Mouse (Mus musculus) thymus, adult 18-20 months (tissue): ENCODE results near the gene Cep55.

Source experiments
- DNase-seq, 2 experiments: peaks; one replicate each; pipeline ENCODE4 v3.0.0; 2022; ENCODE audit warnings: mixed read lengths in 2 of 2

Gene Cep55

GRCm38 (mm10) chr19:38109506-38110242 lies 54.9 kb downstream of the Cep55 start:
- DNase-seq = no peak

GRCm38 (mm10) chr19:38111056-38111455 lies 56.2 kb downstream of the Cep55 start:
- no peak for DNase-seq

GRCm38 (mm10) chr19:38112575-38112974 lies 57.8 kb downstream of the Cep55 start:
- no peak for DNase-seq

- DNase-seq = no peak
Observed at GRCm38 (mm10) chr19:38114834-38115491, 60.2 kb downstream of the Cep55 start.

GRCm38 (mm10) chr19:38120123-38120760 lies 65.4 kb downstream of the Cep55 start:
- no peak for DNase-seq

GRCm38 (mm10) chr19:38123921-38124320 lies 69.1 kb downstream of the Cep55 start:
- no peak for DNase-seq
